Mouse (Mus musculus) lung, embryonic 15.5 days (tissue): ENCODE measurements at regions not wholly inside any gene's neighbourhood (a gene's known extent, or its start where the extent isn't known, plus 50 kb on each side); places are given as distances from the start of the nearest gene placed in this dataset.

ENCODE experiments used
- ATAC-seq: fragments of 200-750 bp; cut with Nextera tagmentation; 2 replicates; pipeline ENCODE4 v1.8.0; 2017; ENCODE audit warnings: moderate number of reproducible peaks, borderline replicate concordance; ENCODE audit not compliant: low FRiP score, low TSS enrichment; ENCODE audit errors: extremely low read depth
- H3K27ac ChIP-seq: fragments of 300-500 bp; sonication (generic); 2 replicates; pipeline ENCODE4 v1.5.1; 2015; ENCODE audit warnings: moderate library complexity, mild to moderate bottlenecking, inconsistent platforms
- H3K27me3 ChIP-seq: fragments of 300-500 bp; sonication (generic); 2 replicates; pipeline ENCODE4 v1.6.1; 2015; ENCODE audit warnings: inconsistent platforms
- H3K36me3 ChIP-seq: fragments of 300-500 bp; sonication (generic); 2 replicates; pipeline ENCODE4 v1.6.1; 2015; ENCODE audit warnings: inconsistent platforms
- H3K4me1 ChIP-seq: fragments of 300-500 bp; sonication (generic); 2 replicates; pipeline ENCODE4 v1.6.1; 2015; ENCODE audit warnings: inconsistent platforms
- H3K4me2 ChIP-seq: fragments of 300-500 bp; sonication (generic); 2 replicates; pipeline ENCODE4 v1.6.1; 2015; ENCODE audit warnings: inconsistent platforms, mild to moderate bottlenecking, moderate library complexity
- H3K4me3 ChIP-seq: fragments of 300-500 bp; sonication (generic); 2 replicates; pipeline ENCODE4 v1.5.1; 2015; ENCODE audit warnings: mild to moderate bottlenecking, inconsistent platforms
- H3K9ac ChIP-seq: fragments of 300-500 bp; sonication (generic); 2 replicates; pipeline ENCODE4 v1.6.1; 2015; ENCODE audit warnings: inconsistent platforms
- H3K9me3 ChIP-seq: fragments of 300-500 bp; sonication (generic); 2 replicates; pipeline ENCODE4 v1.6.1; 2016; ENCODE audit warnings: inconsistent platforms
- WGBS: fragments of 180-500 bp; shearing (Covaris S2); methylation state at CpG from one replicate; pipeline ENCODE4 v1.1.7; 2015; 5-methylcytosine and 5-hydroxymethylcytosine counted together

DNA sequence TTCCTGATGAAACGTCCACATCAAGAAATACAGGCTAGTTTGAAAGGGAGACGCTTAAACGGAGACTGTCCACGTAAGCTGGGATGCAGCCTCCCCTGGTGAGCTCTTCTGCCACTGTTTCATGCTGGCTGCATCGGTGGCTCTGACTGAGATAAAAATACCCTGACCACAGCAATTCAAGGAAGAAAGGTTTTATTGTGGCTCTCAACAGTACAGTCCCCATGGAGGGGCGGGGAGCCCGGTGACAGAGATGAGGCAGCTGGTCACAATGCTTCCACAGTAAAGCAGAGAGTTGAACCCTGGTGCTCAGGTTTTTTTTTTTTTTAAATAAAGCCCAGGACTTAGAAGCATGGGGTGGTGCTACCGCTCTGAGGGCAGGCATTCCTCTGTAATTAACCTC, 622.7 kb upstream of the Fam19a5 start:
- Histone ChIP-seq H3K4me1 (no peaks in the 10 kb centered on the region), H3K4me2 (no peak overlapping the region), H3K27me3 (no peaks in the 10 kb centered on the region), H3K9ac (no peak overlapping the region), H3K4me3 (no peak overlapping the region), H3K9me3 (no peaks in the 10 kb centered on the region), H3K36me3 (no peaks in the 10 kb centered on the region), H3K27ac (no peak overlapping the region)
- no peak for ATAC-seq
- 29% methylated on average over 8 of the region's 8 CpGs for WGBS

DNA sequence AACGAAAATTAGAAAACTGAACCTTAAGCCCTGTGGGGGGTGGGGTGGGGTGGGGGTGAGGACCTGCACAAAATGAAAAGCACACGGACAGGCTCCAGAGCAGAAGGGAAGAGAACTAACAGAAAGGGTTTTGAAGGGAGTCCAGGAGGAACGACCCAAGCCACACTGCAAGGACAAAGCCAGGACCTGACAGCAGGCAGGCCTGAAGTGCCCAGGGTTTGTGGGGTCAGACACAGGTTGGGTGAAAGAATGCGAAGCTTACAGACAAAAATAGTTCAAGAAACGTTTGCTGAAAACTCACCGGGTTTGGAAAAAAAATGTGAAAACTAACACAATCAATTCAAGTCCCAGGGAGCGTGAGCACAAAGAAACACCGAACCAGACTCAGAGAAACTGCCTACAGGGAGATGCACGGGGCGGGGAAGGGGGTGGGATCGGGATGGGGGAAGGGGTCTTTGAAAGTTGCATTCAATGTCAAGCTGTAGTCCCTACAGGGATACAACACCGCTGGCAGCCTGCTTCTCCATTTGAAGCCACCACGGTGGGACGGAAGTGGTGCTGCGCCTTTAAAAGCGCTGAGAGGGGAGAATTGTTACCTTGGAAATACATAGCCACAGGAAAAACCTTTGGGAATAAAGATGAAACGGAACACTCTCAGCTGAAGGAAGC, 618.9 kb upstream of the Fam19a5 start:
- H3K9me3 ChIP-seq: no peaks in the 10 kb centered on the region
- ATAC-seq: no peak
- no peak overlapping the region for H3K27ac ChIP-seq
- no peak overlapping the region for H3K4me2 ChIP-seq
- H3K9ac ChIP-seq: no peak overlapping the region
- H3K4me3 ChIP-seq: no peak overlapping the region
- no peaks in the 10 kb centered on the region for H3K4me1 ChIP-seq
- no peaks in the 10 kb centered on the region for H3K27me3 ChIP-seq
- no peaks in the 10 kb centered on the region for H3K36me3 ChIP-seq
- 15% methylated on average over 17 of the region's 17 CpGs for WGBS

DNA sequence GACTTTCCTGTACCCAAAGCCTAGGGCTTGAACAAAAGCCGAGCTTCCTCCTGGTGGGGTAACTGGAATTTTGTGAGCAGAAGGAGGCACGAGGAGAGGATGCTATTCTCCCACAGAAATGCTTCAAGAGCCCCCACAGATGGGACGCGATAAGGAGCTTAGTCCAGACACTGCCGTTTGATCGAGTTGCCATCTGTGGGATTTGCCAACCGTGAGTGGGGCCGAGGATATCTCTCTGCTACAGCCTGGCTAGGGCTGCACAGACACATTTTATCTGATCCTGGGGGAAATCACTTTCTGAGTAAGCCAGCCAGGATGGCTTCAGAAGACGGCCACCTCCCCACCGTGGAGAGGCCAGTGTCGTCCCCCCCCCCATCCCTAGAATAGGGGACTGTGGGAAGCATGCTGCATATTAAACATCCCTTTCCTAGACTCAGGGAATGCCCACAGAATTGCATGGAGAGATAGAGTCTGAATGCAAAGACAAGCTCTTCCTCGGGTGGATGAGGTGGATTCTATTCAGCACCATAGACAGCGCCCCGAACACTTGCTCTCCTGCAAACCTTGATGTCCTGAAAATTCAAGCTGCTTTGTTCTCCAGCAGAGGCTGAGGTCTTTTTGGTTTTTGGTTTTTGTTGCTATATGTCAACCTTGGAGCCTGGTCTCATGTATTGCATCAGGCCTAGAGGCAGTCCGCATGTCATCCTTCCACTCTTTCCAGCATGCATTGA, 611.6 kb upstream of the Fam19a5 start:
- Histone ChIP-seq H3K4me2 (no peak overlapping the region), H3K27me3 (no peaks in the 10 kb centered on the region), H3K36me3 (no peaks in the 10 kb centered on the region), H3K9ac (no peak overlapping the region), H3K27ac (no peak overlapping the region), H3K9me3 (no peaks in the 10 kb centered on the region), H3K4me3 (no peak overlapping the region), H3K4me1 (no peaks in the 10 kb centered on the region)
- WGBS: 54% methylated on average over 15 of the region's 15 CpGs
- no peak for ATAC-seq

DNA sequence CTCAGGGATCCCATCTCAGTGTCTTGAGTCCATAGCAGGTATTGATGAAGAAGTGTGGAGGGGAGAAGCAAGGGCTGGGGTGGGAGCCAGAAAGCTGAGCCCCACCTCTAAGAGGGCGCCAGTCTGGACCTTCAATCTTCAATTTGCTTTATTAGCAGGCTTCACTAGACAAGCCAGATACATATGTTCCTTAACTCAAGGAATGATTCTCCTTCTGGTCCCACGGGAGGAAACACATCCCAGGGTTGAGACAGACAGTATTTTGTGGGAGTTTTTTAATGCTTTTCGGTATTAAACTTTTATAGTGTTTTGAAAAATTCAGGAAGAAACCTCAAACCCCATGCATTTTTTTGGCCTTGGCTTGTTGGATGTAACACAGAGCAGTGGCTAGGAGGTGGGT, 606.7 kb upstream of the Fam19a5 start:
- ATAC-seq: no peak
- Histone ChIP-seq H3K9ac (no peak overlapping the region), H3K4me1 (no peaks in the 10 kb centered on the region), H3K27ac (no peak overlapping the region), H3K9me3 (no peaks in the 10 kb centered on the region), H3K36me3 (no peaks in the 10 kb centered on the region), H3K27me3 (no peaks in the 10 kb centered on the region), H3K4me2 (no peak overlapping the region), H3K4me3 (no peak overlapping the region)
- WGBS: 78% methylated on average over 3 of the region's 3 CpGs

DNA sequence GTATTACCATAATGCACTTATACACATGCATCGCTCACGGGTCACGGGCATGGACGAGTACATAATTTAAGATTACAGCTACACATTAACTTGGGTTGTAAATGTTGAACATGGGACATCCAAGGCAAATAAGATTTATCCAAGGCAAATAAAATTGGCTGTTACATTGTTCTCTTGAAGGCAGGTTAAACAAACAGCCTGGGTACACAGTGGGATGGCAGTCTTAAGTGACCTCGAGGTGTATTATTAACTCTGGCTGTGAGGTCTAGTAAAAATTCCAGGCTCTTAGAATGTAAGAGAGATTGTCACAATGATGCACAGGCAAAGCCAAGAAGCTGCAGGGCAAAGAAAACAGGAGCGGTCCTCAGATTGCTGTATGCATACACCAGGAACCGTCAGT, 599.6 kb upstream of the Fam19a5 start:
- Histone ChIP-seq H3K27me3 (no peaks in the 10 kb centered on the region), H3K4me3 (no peak overlapping the region), H3K36me3 (no peaks in the 10 kb centered on the region), H3K9me3 (no peaks in the 10 kb centered on the region), H3K4me1 (no peaks in the 10 kb centered on the region), H3K9ac (no peak overlapping the region), H3K4me2 (no peak overlapping the region), H3K27ac (no peak overlapping the region)
- no peak for ATAC-seq
- 63% methylated on average over 7 of the region's 7 CpGs for WGBS

DNA sequence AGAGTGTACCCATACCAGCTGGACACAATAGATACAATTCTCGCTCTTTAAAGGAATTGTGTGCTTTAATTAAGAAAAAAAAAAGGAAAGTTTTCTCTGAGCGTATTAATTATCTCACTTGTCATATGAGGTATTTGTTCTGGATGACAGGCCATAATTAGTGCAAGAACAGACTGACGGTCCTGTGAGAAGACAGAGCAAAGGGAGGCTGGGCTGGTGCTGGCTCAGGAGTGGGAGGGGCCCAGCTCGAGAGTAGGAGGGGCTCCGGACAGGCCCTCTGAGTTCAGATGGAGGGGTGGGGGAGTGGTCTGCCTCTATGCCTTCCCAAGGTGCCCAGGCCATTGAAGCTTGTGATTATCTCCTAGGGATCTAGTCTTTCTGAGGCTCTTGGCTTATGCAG, 591.5 kb upstream of the Fam19a5 start:
- no peaks in the 10 kb centered on the region for H3K4me1 ChIP-seq
- 56% methylated on average over 5 of the region's 5 CpGs for WGBS
- no peak overlapping the region for H3K27ac ChIP-seq
- no peaks in the 10 kb centered on the region for H3K9me3 ChIP-seq
- H3K4me3 ChIP-seq: no peak overlapping the region
- no peaks in the 10 kb centered on the region for H3K27me3 ChIP-seq
- H3K4me2 ChIP-seq: no peak overlapping the region
- ATAC-seq: no peak
- no peak overlapping the region for H3K9ac ChIP-seq
- no peaks in the 10 kb centered on the region for H3K36me3 ChIP-seq

DNA sequence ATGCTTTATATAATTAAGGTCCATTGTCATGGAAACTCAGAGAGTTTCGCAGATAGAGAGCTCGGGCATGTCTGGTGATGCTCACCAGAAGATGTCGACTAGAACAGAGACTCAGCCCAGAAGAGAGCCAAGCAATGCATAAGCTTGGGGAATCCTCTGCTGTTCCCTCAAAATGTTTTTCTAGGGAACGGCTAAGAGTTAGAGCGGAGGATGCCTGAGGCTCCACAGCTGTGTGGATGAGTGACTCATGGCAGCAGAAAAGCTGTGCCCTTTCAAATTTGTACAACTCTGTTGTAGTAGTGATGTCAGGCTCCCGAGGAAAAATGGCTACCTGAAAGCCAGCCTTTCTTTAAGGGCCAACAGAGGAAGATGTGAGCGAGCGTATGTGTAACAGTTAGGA, 586.2 kb upstream of the Fam19a5 start:
- Histone ChIP-seq H3K4me3 (no peak overlapping the region), H3K9me3 (no peaks in the 10 kb centered on the region), H3K27ac (no peak overlapping the region), H3K4me1 (no peaks in the 10 kb centered on the region), H3K4me2 (no peak overlapping the region), H3K9ac (no peak overlapping the region), H3K27me3 (no peaks in the 10 kb centered on the region), H3K36me3 (no peaks in the 10 kb centered on the region)
- ATAC-seq: no peak
- WGBS: 78% methylated on average over 8 of the region's 8 CpGs

DNA sequence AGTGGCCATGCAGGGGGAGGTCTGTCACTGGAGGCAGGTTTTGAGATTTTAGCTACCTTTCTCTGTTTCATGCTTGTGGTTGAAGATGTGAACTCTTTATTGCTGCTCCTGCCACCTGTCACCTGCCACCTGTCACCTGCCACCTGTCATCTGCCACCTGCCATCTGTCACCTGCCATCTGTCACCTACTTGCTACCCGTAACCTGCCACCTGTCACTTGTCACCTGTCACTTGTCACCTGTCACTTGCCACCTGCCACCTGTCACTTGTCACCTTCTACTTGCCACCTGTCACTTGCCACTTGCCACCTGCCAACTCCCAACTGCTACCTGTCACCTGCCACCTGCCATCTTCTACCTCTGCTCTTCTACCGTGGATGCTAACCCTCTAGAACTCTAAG, 581.2 kb upstream of the Fam19a5 start:
- no peak for ATAC-seq
- Histone ChIP-seq H3K4me2 (no peak overlapping the region), H3K4me1 (no peaks in the 10 kb centered on the region), H3K27ac (no peak overlapping the region), H3K36me3 (no peaks in the 10 kb centered on the region), H3K9ac (no peak overlapping the region), H3K4me3 (no peak overlapping the region), H3K9me3 (no peaks in the 10 kb centered on the region), H3K27me3 (no peaks in the 10 kb centered on the region)
- 63% methylated on average over 2 of the region's 2 CpGs for WGBS

DNA sequence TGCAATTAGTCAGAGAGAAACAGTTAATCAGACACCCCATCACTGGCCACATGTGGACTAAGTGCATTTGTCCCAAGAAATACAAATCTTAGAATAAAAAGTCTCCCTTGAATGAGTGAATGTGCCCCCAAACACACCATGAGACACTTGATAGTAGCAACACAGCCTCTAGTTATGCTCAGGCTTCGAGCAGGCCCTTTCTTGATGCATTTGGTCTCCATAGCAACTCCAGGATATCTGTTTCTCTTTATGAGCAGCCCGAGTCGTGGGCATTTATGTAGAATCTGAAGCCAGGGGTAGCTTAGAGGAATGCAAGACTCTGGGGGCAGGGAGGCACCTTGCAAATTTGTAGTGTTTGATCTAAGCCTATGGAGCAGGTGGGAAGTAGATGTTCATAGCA, 580.6 kb upstream of the Fam19a5 start:
- WGBS: 58% methylated on average over 3 of the region's 3 CpGs
- H3K9me3 ChIP-seq: no peaks in the 10 kb centered on the region
- no peak overlapping the region for H3K4me3 ChIP-seq
- ATAC-seq: no peak
- H3K27ac ChIP-seq: no peak overlapping the region
- H3K4me2 ChIP-seq: no peak overlapping the region
- H3K9ac ChIP-seq: no peak overlapping the region
- no peaks in the 10 kb centered on the region for H3K4me1 ChIP-seq
- no peaks in the 10 kb centered on the region for H3K36me3 ChIP-seq
- no peaks in the 10 kb centered on the region for H3K27me3 ChIP-seq

DNA sequence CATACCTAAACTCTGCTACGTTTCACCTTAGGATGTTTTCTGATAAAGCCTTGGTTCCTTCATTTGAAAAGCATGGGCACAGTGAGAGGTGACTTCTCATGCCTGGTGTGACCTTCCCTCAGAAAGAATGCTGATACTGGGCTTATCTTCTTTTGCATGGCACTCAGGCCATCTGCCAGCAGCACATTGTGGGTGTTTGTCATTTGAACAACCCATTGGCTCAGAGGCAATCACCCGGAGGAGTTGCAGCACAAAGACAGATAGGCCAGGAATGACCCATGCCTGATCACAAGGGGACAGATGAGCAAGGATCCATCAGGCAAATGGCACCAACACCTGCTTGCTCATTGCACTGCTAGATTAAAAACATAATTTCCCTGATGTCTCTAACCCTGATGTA, 572.7 kb upstream of the Fam19a5 start:
- no peak overlapping the region for H3K27ac ChIP-seq
- no peak overlapping the region for H3K4me3 ChIP-seq
- H3K9me3 ChIP-seq: no peaks in the 10 kb centered on the region
- H3K4me1 ChIP-seq: no peaks in the 10 kb centered on the region
- no peaks in the 10 kb centered on the region for H3K36me3 ChIP-seq
- H3K9ac ChIP-seq: no peak overlapping the region
- no peak overlapping the region for H3K4me2 ChIP-seq
- no peak for ATAC-seq
- H3K27me3 ChIP-seq: no peaks in the 10 kb centered on the region
- 73% methylated on average over 2 of the region's 2 CpGs for WGBS

DNA sequence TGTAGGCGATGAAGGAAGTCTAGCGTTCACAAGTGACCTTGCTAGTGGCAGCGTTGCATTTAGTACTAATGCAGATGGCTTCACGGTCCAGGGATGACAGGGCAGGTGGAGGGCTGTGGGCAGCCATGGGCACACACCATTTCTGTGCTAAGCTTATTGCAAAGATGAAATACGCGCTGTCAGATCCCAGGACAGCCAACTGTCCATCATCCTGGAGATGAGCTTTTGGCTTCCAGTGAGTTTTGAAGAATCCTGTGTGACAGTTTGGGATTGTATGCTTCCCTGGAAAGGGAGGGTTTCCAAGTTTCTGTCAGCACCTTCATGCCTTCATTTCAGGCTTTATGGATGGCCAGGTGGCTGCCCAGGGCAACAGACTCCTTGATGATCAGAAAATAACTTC, 547.9 kb upstream of the Fam19a5 start:
- ATAC-seq: no peak
- Histone ChIP-seq H3K27ac (no peak overlapping the region), H3K4me3 (no peak overlapping the region), H3K27me3 (no peaks in the 10 kb centered on the region), H3K4me2 (no peak overlapping the region), H3K4me1 (no peaks in the 10 kb centered on the region), H3K36me3 (no peaks in the 10 kb centered on the region), H3K9me3 (no peaks in the 10 kb centered on the region), H3K9ac (no peak overlapping the region)
- 81% methylated on average over 6 of the region's 6 CpGs for WGBS

DNA sequence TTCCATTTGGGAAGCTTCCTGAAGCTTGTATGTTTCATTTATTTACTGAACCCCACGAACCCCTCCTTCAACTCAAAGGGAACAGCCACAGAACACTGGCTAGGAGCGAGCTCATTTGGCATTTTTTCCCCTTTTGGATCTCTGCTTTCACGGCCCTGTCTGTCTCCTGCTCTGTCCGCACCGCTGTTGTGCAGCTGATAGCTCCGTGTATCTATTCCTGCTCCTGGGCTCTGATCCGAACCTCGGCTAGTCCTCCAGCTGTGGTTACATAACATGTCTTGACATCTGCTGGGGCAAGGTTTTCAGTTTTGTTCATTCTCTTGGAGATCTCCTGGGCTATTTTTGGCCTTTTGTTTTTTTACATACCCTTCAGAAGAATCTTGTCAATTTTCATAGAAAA, 525.1 kb upstream of the Fam19a5 start:
- Histone ChIP-seq H3K27ac (no peak overlapping the region), H3K9me3 (no peaks in the 10 kb centered on the region), H3K4me1 (no peaks in the 10 kb centered on the region), H3K36me3 (no peaks in the 10 kb centered on the region), H3K27me3 (no peaks in the 10 kb centered on the region), H3K9ac (no peak overlapping the region), H3K4me3 (no peak overlapping the region), H3K4me2 (no peak overlapping the region)
- no peak for ATAC-seq
- 28% methylated on average over 8 of the region's 8 CpGs for WGBS
